Mouse (Mus musculus): ENCODE measurements around the gene Bub1b. TPM values are rescaled to one million over a fixed set of nuclear protein-coding genes. Genes with fewer than 3 reads are reported as not detected.

Bub1b gene
- polyA plus RNA-seq, 1 experiment from 2014 or later = 146 TPM

- peaks cover 18% of the 10 kb centered on the region for H3K36me3 ChIP-seq (ENCODE audit: control insufficient read depth, insufficient read depth, low read length)
- no peak overlapping the region for H3K9ac ChIP-seq (ENCODE audit: low read length)
- no peak overlapping the region for H3K4me3 ChIP-seq (ENCODE audit: low read depth, low read length)
- H3K27me3 ChIP-seq (ENCODE audit: control insufficient read depth, insufficient read depth, low read length) = no peaks in the 10 kb centered on the region
- ATAC-seq (replicated peaks; ENCODE audit: low FRiP score) (no peak), DNase-seq (ENCODE audit: low spot score) (no peak)
- H3K27ac ChIP-seq (ENCODE audit: low read depth, low read length) = no peak overlapping the region
- no peak overlapping the region for H3K4me2 ChIP-seq (ENCODE audit: low read depth, low read length, severe bottlenecking)
- peaks cover 2% of the 10 kb centered on the region; the same call in 1 of the 2 replicates for H3K4me1 ChIP-seq (replicated peaks; ENCODE audit: control insufficient read depth, insufficient read depth, low read length)
- WGBS = 92% methylated on average over 18 of the region's 18 CpGs
- no peaks in the 10 kb centered on the region for H3K9me3 ChIP-seq (ENCODE audit: control insufficient read depth, low read length)
These were observed 3.7 kb downstream of the Bub1b start for GRCm38 (mm10) chr2:118601599-118602263.

GRCm38 (mm10) chr2:118604091-118604490 is 6.1 kb downstream of the Bub1b start:
- Histone ChIP-seq H3K4me3 (ENCODE audit: low read depth, low read length) (no peak overlapping the region), H3K9ac (ENCODE audit: low read length) (no peak overlapping the region), H3K4me2 (ENCODE audit: low read depth, low read length, severe bottlenecking) (no peak overlapping the region), H3K36me3 (ENCODE audit: control insufficient read depth, insufficient read depth, low read length) (peaks cover 21% of the 10 kb centered on the region), H3K9me3 (ENCODE audit: control insufficient read depth, low read length) (no peaks in the 10 kb centered on the region), H3K27ac (ENCODE audit: low read depth, low read length) (no peak overlapping the region), H3K4me1 (replicated peaks; ENCODE audit: control insufficient read depth, insufficient read depth, low read length) (peaks cover 2% of the 10 kb centered on the region; the same call in 1 of the 2 replicates), H3K27me3 (ENCODE audit: control insufficient read depth, insufficient read depth, low read length) (no peaks in the 10 kb centered on the region)
- 96% methylated on average over 6 of the region's 6 CpGs for WGBS
- DNase-seq (ENCODE audit: low spot score) (no peak), ATAC-seq (replicated peaks; ENCODE audit: low FRiP score) (no peak)

GRCm38 (mm10) chr2:118606032-118606431 is 8.0 kb downstream of the Bub1b start:
- Histone ChIP-seq H3K4me3 (ENCODE audit: low read depth, low read length) (no peak overlapping the region), H3K9me3 (ENCODE audit: control insufficient read depth, low read length) (no peaks in the 10 kb centered on the region), H3K4me1 (replicated peaks; ENCODE audit: control insufficient read depth, insufficient read depth, low read length) (no peaks in the 10 kb centered on the region), H3K27ac (ENCODE audit: low read depth, low read length) (no peak overlapping the region), H3K27me3 (ENCODE audit: control insufficient read depth, insufficient read depth, low read length) (no peaks in the 10 kb centered on the region), H3K9ac (ENCODE audit: low read length) (no peak overlapping the region), H3K4me2 (ENCODE audit: low read depth, low read length, severe bottlenecking) (no peak overlapping the region), H3K36me3 (ENCODE audit: control insufficient read depth, insufficient read depth, low read length) (peaks cover 28% of the 10 kb centered on the region)
- WGBS = 81% methylated on average over 2 of the region's 2 CpGs
- DNase-seq (ENCODE audit: low spot score) (peak; percentile 66), ATAC-seq (replicated peaks; ENCODE audit: low FRiP score) (no peak)

GRCm38 (mm10) chr2:118606976-118607375 is 9.0 kb downstream of the Bub1b start:
- Histone ChIP-seq H3K9ac (ENCODE audit: low read length) (no peak overlapping the region), H3K27ac (ENCODE audit: low read depth, low read length) (no peak overlapping the region), H3K4me1 (replicated peaks; ENCODE audit: control insufficient read depth, insufficient read depth, low read length) (no peaks in the 10 kb centered on the region), H3K4me3 (ENCODE audit: low read depth, low read length) (no peak overlapping the region), H3K4me2 (ENCODE audit: low read depth, low read length, severe bottlenecking) (no peak overlapping the region), H3K36me3 (ENCODE audit: control insufficient read depth, insufficient read depth, low read length) (peaks cover 28% of the 10 kb centered on the region), H3K27me3 (ENCODE audit: control insufficient read depth, insufficient read depth, low read length) (no peaks in the 10 kb centered on the region), H3K9me3 (ENCODE audit: control insufficient read depth, low read length) (no peaks in the 10 kb centered on the region)
- DNase-seq (ENCODE audit: low spot score) (no peak), ATAC-seq (replicated peaks; ENCODE audit: low FRiP score) (no peak)
- WGBS = 91% methylated on average over 5 of the region's 5 CpGs

GRCm38 (mm10) chr2:118618013-118618412 is 20.0 kb downstream of the Bub1b start:
- ATAC-seq (replicated peaks; ENCODE audit: low FRiP score) (no peak), DNase-seq (ENCODE audit: low spot score) (no peak)
- no peak overlapping the region for H3K27ac ChIP-seq (ENCODE audit: low read depth, low read length)
- no peaks in the 10 kb centered on the region for H3K4me1 ChIP-seq (replicated peaks; ENCODE audit: control insufficient read depth, insufficient read depth, low read length)
- H3K27me3 ChIP-seq (ENCODE audit: control insufficient read depth, insufficient read depth, low read length) = no peaks in the 10 kb centered on the region
- H3K36me3 ChIP-seq (ENCODE audit: control insufficient read depth, insufficient read depth, low read length) = peaks cover 12% of the 10 kb centered on the region; the same call in 1 of the 2 replicates
- no peak overlapping the region for H3K4me2 ChIP-seq (ENCODE audit: low read depth, low read length, severe bottlenecking)
- no peak overlapping the region for H3K4me3 ChIP-seq (ENCODE audit: low read depth, low read length)
- no peak overlapping the region for H3K9ac ChIP-seq (ENCODE audit: low read length)
- 86% methylated on average over 5 of the region's 5 CpGs for WGBS
- H3K9me3 ChIP-seq (ENCODE audit: control insufficient read depth, low read length) = no peaks in the 10 kb centered on the region

GRCm38 (mm10) chr2:118620101-118620500 is 22.1 kb downstream of the Bub1b start:
- H3K9me3 ChIP-seq (ENCODE audit: control insufficient read depth, low read length) = no peaks in the 10 kb centered on the region
- H3K4me1 ChIP-seq (replicated peaks; ENCODE audit: control insufficient read depth, insufficient read depth, low read length) = no peaks in the 10 kb centered on the region
- no peaks in the 10 kb centered on the region for H3K27me3 ChIP-seq (ENCODE audit: control insufficient read depth, insufficient read depth, low read length)
- no peak for DNase-seq (ENCODE audit: low spot score)
- WGBS = 77% methylated on average over 2 of the region's 2 CpGs
- no peak overlapping the region for H3K27ac ChIP-seq (ENCODE audit: low read depth, low read length)
- ATAC-seq (replicated peaks; ENCODE audit: low FRiP score) = no peak
- no peak overlapping the region for H3K4me3 ChIP-seq (ENCODE audit: low read depth, low read length)
- H3K36me3 ChIP-seq (ENCODE audit: control insufficient read depth, insufficient read depth, low read length) = peaks cover 13% of the 10 kb centered on the region; the same call in 1 of the 2 replicates
- H3K9ac ChIP-seq (ENCODE audit: low read length) = no peak overlapping the region
- no peak overlapping the region for H3K4me2 ChIP-seq (ENCODE audit: low read depth, low read length, severe bottlenecking)

GRCm38 (mm10) chr2:118620608-118621007 is 22.6 kb downstream of the Bub1b start:
- Histone ChIP-seq H3K9me3 (ENCODE audit: control insufficient read depth, low read length) (no peaks in the 10 kb centered on the region), H3K9ac (ENCODE audit: low read length) (no peak overlapping the region), H3K4me1 (replicated peaks; ENCODE audit: control insufficient read depth, insufficient read depth, low read length) (no peaks in the 10 kb centered on the region), H3K36me3 (ENCODE audit: control insufficient read depth, insufficient read depth, low read length) (peaks cover 13% of the 10 kb centered on the region; the same call in 1 of the 2 replicates), H3K27me3 (ENCODE audit: control insufficient read depth, insufficient read depth, low read length) (no peaks in the 10 kb centered on the region), H3K4me2 (ENCODE audit: low read depth, low read length, severe bottlenecking) (no peak overlapping the region), H3K4me3 (ENCODE audit: low read depth, low read length) (no peak overlapping the region), H3K27ac (ENCODE audit: low read depth, low read length) (no peak overlapping the region)
- DNase-seq (ENCODE audit: low spot score) (no peak), ATAC-seq (replicated peaks; ENCODE audit: low FRiP score) (no peak)
- 88% methylated on average over 8 of the region's 8 CpGs for WGBS

GRCm38 (mm10) chr2:118629276-118629675 is 31.3 kb downstream of the Bub1b start:
- Histone ChIP-seq H3K9ac (ENCODE audit: low read length) (no peak overlapping the region), H3K36me3 (ENCODE audit: control insufficient read depth, insufficient read depth, low read length) (peaks cover 22% of the 10 kb centered on the region; the same call in 1 of the 2 replicates), H3K4me2 (ENCODE audit: low read depth, low read length, severe bottlenecking) (no peak overlapping the region), H3K9me3 (ENCODE audit: control insufficient read depth, low read length) (no peaks in the 10 kb centered on the region), H3K4me3 (ENCODE audit: low read depth, low read length) (no peak overlapping the region), H3K27ac (ENCODE audit: low read depth, low read length) (no peak overlapping the region), H3K4me1 (replicated peaks; ENCODE audit: control insufficient read depth, insufficient read depth, low read length) (no peaks in the 10 kb centered on the region), H3K27me3 (ENCODE audit: control insufficient read depth, insufficient read depth, low read length) (no peaks in the 10 kb centered on the region)
- ATAC-seq (replicated peaks; ENCODE audit: low FRiP score) (no peak), DNase-seq (ENCODE audit: low spot score) (no peak)
- 95% methylated on average over 6 of the region's 6 CpGs for WGBS

- H3K4me3 ChIP-seq (ENCODE audit: low read depth, low read length) = no peak overlapping the region
- H3K9ac ChIP-seq (ENCODE audit: low read length) = no peak overlapping the region
- no peak overlapping the region for H3K4me2 ChIP-seq (ENCODE audit: low read depth, low read length, severe bottlenecking)
- ATAC-seq (replicated peaks; ENCODE audit: low FRiP score) = no peak
- 44% methylated on average over 5 of the region's 5 CpGs for WGBS
- no peak for DNase-seq (ENCODE audit: low spot score)
- no peaks in the 10 kb centered on the region for H3K9me3 ChIP-seq (ENCODE audit: control insufficient read depth, low read length)
- no peak overlapping the region for H3K27ac ChIP-seq (ENCODE audit: low read depth, low read length)
- no peaks in the 10 kb centered on the region for H3K4me1 ChIP-seq (replicated peaks; ENCODE audit: control insufficient read depth, insufficient read depth, low read length)
- H3K27me3 ChIP-seq (ENCODE audit: control insufficient read depth, insufficient read depth, low read length) = no peaks in the 10 kb centered on the region
- peaks cover 28% of the 10 kb centered on the region; the same call in 1 of the 2 replicates for H3K36me3 ChIP-seq (ENCODE audit: control insufficient read depth, insufficient read depth, low read length)
These were observed 35.4 kb downstream of the Bub1b start for GRCm38 (mm10) chr2:118633441-118633840.

All from forebrain, embryonic 11.5 days (tissue).